Mouse (Mus musculus): ENCODE results near the gene Prrt1. TPM values are rescaled to one million over a fixed set of nuclear protein-coding genes. Genes with fewer than 3 reads are reported as not detected.

Prrt1 gene
- polyA plus RNA-seq (2017; shearing (Covaris generic)): 1.9 TPM

DNA sequence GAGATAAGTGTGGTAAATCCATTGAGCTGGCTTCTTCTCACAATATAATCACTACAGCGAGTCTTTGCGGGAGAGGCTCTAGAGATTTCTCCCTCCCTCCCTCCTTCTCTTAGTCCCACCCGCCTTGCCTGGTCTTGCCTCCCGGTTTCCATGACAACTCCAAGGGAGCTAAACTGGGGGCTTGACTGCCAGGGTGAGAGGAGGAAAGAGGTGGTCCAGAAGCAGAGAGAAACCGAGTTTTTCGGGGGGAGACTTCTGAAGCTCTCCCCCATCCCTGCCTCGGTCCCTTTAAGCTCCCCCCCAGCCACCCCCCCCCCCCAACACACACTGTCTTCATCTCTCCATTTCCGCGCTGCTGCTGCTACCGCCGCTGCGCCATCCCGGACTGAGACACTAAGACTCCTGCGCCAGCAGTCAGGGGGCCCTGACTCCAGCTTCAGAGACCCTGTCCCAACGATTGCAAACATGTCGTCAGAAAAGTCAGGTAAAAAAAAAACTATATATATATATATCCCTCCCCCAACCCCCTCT lies at the start of gene Prrt1:
TSS of gene Prrt1 (plus strand) at position 313 of the 531 bp plus-strand sequence.

DNA sequence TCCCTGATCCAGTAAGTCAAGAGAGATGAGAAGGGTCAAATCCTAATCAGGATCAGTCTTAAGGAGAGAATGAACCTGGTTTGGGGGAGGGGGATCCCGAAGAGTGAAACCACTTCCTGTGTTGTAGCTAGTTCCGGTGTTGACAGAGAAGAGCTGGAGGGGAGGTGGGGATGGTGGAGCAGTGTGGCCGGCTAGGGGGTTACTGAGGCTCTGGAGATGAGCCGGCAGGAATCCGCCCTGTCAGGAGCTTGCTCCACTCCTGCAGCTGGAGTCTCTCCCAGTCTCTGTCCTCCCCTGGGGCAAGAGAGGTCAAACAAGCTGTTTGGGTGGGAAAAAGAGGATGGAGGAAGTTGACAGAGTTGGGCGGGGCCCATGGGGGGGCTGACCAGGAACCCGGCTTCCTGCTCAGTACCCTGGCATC lies 39.6 kb upstream of the Prrt1 start, which contains the start of gene Gpsm3:
TSS of gene Gpsm3 (plus strand) at position 126 of the 421 bp plus-strand sequence.

DNA sequence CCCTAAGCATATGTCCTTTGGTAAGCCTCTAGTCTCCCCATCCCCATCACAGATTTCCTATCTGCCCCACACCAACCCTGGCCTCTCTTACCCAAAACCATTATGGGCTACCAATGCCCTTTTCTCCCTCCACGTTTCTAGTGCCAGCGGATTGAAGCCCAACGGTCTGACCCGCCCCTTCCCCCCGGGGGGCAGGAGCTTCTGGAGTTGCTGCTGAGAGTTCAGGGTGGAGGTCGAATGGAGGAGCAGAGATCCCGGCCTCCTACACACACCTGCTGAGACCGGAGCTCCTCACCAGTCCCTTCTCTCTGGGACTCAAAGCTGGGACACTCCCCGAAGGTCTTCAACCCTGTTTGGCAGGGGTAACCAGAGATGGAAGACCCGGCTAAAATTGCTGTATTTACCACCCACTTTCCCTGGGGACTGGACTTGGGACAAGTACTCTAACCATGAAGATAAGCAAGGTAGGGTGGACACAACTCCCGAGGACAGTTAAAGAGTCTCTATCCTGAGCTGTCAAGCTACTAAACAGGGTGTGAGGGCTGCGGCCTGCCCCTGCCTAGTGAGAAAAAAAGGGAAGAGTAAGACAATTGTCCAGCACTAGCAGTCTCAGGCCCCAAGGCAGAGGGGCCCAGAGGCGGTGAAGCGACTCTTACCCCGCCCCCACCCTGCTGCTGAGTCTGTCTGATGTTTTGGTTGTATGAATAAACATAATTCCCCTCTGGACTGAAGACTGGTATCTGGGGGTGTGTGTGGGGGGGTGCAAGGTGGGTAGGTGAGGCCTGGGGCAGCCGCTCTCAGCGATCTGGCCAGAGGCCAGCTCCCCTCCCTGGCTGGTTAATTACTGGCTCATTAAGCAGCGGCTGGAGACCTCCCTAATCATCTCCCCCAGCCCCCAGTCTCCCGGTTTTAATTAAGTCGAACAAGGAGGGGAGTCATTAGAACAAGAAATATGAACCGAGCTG lies 38.0 kb upstream of the Prrt1 start, which contains the start of gene Pbx2:
TSS of gene Pbx2 (plus strand) at position 238 of the 965 bp plus-strand sequence.

DNA sequence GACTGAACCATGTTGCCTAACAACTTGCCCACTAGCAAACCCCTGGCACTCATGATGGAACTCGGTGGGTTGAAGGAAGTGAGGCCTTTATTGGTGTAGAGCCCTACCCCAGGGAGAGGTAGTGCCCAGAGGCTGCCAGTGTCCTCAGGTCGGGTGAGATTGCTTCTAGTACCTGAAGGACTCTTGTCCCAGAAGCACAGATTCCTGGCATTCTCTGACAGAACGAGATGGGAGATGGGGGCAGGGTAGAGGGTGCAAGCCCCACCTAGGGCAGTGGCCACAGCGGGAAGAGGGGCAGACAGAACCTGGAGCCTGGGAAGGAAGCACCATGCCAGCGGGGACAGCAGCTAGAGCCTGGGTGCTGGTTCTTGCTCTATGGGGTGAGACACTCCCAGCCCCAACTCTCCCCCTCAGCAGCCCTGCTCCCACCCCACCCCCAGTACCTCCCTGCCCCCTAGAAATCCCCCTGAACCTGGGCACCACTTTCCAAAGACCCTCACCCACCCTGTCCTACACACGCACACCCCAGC lies 31.7 kb upstream of the Prrt1 start, which contains the start of gene Ager:
TSS of gene Ager (plus strand) at position 297 of the 530 bp plus-strand sequence.

DNA sequence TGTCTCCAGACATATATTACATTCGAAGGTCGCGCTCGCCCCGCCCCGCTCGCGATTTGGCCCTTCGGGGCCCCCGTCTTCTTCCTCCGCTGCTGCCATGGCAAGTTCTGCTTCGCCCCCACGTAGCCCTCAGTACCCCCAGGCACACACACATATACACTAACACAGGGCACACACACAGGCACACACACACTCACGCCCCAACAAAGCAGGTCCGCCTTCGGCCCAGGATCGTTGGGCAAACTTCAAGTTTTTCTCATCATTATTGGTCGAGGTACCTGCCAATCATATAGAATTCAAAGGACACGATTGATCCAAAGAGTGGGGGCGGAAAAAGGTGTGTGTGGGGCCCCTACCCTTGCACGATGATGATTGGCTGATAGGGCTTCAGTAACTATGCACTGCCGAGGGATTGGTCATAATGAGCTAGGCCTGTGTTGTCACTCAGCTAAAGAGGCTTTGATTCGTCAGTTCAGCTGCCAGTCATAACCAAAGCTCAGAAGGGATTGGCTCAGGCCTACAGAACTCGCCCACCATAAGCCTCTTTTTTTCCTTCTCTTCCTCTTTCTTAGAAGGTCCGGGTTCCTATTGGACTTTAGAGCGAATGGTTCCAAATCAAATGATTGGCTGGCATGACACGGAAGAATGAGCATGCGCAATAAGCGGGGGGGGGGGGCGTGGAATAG lies 25.8 kb upstream of the Prrt1 start, which contains the start of gene Rnf5:
TSS of gene Rnf5 (minus strand) at position 316 of the 686 bp plus-strand sequence.

DNA sequence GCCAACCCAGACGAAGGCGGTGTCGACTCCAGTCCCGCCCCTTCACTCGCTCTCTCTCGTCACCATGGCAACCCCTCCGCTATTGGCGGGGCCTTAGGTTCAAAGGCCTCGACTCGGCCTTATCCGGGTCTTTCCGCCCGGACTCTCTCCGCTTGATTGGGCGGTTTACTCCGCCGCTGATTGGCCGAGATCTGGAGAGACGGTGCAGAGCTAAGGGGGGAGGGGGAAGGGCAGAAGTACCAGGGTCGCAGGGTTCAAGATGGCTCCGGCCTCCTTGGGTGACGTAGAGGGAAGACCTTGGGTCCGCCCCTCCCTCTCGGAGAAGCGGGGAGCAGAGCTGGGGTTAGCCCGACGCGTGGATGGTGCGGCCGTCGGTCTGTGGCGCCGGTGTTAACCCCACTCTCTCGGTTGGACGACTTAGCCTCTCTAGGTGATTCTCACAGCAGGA lies 25.2 kb upstream of the Prrt1 start, which contains the start of gene Agpat1:
TSS of gene Agpat1 (plus strand) at position 202 of the 448 bp plus-strand sequence.

DNA sequence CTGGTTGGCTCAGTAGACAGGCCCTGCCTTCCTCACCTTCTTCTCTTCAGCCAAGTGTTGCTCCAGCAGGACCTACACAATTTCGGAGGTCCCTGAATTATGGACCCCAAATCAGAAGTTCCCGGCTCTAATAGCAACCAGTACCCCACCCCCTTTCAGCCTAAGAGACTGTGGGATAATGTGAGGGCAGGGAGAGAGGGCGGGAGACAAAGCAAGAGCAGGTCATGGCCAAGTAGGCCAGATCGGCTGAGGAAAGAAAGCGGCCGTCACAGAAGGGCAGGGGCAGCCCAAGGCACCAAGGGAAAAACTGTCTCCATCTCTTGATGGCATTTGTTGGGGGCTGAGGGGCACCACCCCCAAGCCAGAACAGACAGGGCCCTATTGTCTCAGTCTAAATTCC lies 13.5 kb upstream of the Prrt1 start, which contains the start of gene Egfl8:
TSS of gene Egfl8 (minus strand) at position 101 of the 400 bp plus-strand sequence.

DNA sequence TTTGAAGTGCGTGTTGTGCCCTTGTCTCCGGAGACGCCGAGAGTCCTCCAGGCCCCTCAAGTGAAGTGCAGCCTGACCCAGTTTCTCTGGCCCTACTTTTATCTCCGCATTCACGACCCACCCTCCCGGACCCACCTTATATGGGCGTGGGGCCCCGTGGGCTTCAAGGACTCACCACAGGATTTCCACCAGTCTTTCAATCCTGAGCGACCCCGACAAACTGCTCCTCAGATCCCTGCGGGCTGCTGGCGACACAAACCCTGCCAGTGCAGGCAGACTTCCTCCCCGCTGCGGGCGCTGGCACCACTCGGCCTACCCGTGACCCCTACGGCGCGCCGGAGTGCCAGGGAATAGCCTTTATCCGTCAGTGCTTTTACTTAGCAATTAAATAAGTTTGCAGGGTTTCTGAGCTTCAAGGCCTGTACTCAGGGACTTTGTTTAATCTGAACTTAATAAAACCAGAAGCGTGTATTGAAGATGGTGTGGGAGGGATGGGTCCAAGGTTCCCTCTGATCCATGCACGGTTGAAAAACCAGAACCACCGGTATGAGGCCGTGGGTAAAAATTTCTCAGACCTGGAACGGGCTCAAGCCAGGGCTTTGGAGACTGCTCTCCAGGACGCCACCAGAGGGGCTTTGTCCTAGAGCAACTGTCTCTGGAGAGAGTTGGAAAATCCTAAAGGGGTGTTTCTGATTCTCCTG lies 1.2 kb upstream of the Prrt1 start, which contains the start of gene Ppt2:
TSS of gene Ppt2 (minus strand) at position 568 of the 701 bp plus-strand sequence.

DNA sequence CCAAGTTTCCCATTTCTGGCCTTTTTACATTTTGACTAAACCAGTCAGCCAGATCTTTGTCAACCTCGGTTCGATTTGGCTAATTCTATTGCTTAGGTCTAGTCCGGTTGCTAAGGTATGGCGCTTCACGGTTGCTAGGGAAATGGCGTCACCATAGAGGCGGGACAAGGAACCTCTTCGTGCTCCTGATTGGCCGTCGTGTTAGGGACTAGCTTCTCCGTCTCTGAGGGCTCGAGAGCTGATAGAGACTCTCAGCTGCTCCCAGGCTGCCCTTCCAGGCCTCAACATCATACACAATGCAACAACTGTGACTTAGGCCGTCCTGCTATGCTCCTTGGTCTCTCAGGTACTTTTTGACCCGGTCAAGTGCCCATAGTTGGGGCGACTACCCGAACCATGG lies 15.3 kb downstream of the Prrt1 start, which contains the start of gene Fkbpl:
TSS of gene Fkbpl (plus strand) at position 157 of the 400 bp plus-strand sequence.

DNA sequence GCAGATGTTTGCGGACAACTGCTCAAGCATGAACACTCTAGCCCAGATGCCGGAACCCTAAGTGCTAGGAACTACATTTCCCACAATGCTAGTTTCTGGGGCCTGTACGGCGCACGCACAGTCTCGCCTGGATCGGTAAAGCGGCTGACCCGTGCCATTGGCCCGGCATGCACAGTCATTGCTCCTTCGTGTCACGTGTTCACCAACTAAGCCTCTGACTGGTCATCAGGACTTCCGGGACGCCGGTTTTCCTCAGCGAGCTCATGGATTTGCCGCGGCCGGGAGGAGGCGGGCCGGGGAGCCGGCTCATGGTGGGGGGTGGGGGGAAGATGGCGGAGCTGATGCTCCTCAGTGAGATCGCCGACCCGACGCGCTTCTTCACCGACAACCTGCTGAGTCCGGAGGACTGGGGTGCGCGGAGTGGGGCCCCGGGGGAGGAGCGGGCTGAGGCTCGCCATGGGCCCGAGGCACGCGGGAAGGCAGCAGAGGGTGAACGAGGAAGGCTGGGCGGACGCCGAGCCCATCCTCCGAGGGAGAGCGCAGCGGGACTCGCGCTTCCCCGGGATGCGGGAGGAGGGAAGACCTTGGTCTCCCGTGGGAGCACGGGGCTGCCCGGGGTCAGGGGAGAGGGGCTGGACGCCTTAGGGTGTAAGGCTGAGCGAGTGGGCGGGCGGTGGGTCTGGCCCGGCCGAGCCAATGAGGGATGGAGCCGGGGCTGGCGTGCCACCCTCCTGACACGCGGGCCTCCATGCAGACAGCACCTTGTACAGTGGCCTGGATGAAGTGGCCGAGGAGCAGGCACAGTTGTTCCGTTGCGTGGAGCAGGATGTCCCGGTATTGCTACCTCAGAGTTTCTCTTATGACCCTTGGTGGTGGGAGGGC lies 17.8 kb downstream of the Prrt1 start, which contains the start of gene Atf6b:
TSS of gene Atf6b (plus strand) at position 241 of the 882 bp plus-strand sequence.

DNA sequence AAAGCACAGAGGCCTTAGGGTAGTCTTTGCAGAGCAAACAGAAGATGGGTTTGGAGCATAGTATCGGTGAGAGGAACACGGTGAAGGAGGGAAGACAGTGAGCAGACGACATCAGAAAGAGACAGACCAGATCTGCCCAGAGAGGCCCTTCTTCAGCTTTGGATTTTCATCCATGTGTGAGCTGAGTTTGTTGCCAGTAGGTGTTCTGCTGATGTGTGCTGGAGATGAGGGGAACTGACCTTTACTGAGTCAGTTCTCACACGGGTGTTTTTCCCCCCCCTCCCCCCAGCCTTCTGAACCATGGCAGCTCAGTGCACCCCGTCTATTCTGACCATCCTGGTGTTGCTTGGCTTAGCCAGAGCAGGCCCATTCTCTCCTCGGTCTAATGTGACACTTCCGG lies 40.9 kb downstream of the Prrt1 start, which contains the start of gene Tnxb:
TSS of gene Tnxb (plus strand) at position 301 of the 400 bp plus-strand sequence.

Other genes with a start within 250 kb of the Prrt1 start
- 0.27 TPM for gene BC051142, start 230.7 kb upstream of the Prrt1 start, polyA plus RNA-seq (2017; shearing (Covaris generic))
- 0.48 TPM for gene Btnl4, start 152.2 kb upstream of the Prrt1 start, polyA plus RNA-seq (2017; shearing (Covaris generic))
- 0.35 TPM for gene Btnl6, start 112.2 kb upstream of the Prrt1 start, polyA plus RNA-seq (2017; shearing (Covaris generic))
- 0.15 TPM for gene Notch4, start 65.3 kb upstream of the Prrt1 start, polyA plus RNA-seq (2017; shearing (Covaris generic))
- 287 TPM for gene Gpsm3, start 39.7 kb upstream of the Prrt1 start, polyA plus RNA-seq (2017; shearing (Covaris generic))
- gene Pbx2, start 38.3 kb upstream of the Prrt1 start, polyA plus RNA-seq (2017; shearing (Covaris generic)): 12.4 TPM
- gene Ager, start 31.7 kb upstream of the Prrt1 start, polyA plus RNA-seq (2017; shearing (Covaris generic)): 2.2 TPM
- gene Rnf5, start 25.8 kb upstream of the Prrt1 start, polyA plus RNA-seq (2017; shearing (Covaris generic)): 112 TPM
- 31.1 TPM for gene Agpat1, start 25.3 kb upstream of the Prrt1 start, polyA plus RNA-seq (2017; shearing (Covaris generic))
- gene Egfl8, start 13.6 kb upstream of the Prrt1 start, polyA plus RNA-seq (2017; shearing (Covaris generic)): 4.0 TPM
- gene Ppt2, start 1.0 kb upstream of the Prrt1 start, polyA plus RNA-seq (2017; shearing (Covaris generic)): 21.7 TPM
- gene Fkbpl, start 15.2 kb downstream of the Prrt1 start, polyA plus RNA-seq (2017; shearing (Covaris generic)): 5.1 TPM
- 80.4 TPM for gene Atf6b, start 17.6 kb downstream of the Prrt1 start, polyA plus RNA-seq (2017; shearing (Covaris generic))
- gene Tnxb, start 41.0 kb downstream of the Prrt1 start, polyA plus RNA-seq (2017; shearing (Covaris generic)): not detected
- gene C4b, start 114.3 kb downstream of the Prrt1 start, polyA plus RNA-seq (2017; shearing (Covaris generic)): 0.12 TPM
- not detected for gene Cyp21a1, start 175.0 kb downstream of the Prrt1 start, polyA plus RNA-seq (2017; shearing (Covaris generic))
- 38.5 TPM for gene Stk19, start 207.4 kb downstream of the Prrt1 start, polyA plus RNA-seq (2017; shearing (Covaris generic))
- 73.8 TPM for gene Dxo, start 207.5 kb downstream of the Prrt1 start, polyA plus RNA-seq (2017; shearing (Covaris generic))
- 150 TPM for gene Skiv2l, start 220.7 kb downstream of the Prrt1 start, polyA plus RNA-seq (2017; shearing (Covaris generic))
- gene Nelfe, start 220.9 kb downstream of the Prrt1 start, polyA plus RNA-seq (2017; shearing (Covaris generic)): 41.3 TPM
- gene Cfb, start 233.0 kb downstream of the Prrt1 start, polyA plus RNA-seq (2017; shearing (Covaris generic)): 1.3 TPM
- gene Zbtb12, start 249.9 kb downstream of the Prrt1 start, polyA plus RNA-seq (2017; shearing (Covaris generic)): 0.64 TPM

Measured in activated CD4-positive, CD25-positive, alpha-beta regulatory T cell, adult 9 weeks (primary cell).